Mouse (Mus musculus) erythroblast, embryonic 14.5 days (primary cell): ENCODE data around the gene Chsy1. TPM values are rescaled to one million over a fixed set of nuclear protein-coding genes. Genes with fewer than 3 reads are reported as not detected.
"Not testable (repeated sequence)": the region's sequence is repeated elsewhere in the genome, so short reads cannot be mapped to it uniquely, and the experiment has no call there.

Experiments used
- H3K27me3 ChIP-seq: 2 replicates; pipeline ENCODE4 v1.6.1; 2012; ENCODE audit warnings: inconsistent platforms; ENCODE audit not compliant: control insufficient read depth
- H3K36me3 ChIP-seq: 2 replicates; pipeline ENCODE4 v1.6.1; 2012; ENCODE audit warnings: mild to moderate bottlenecking, inconsistent platforms; ENCODE audit not compliant: control insufficient read depth
- H3K4me1 ChIP-seq: 2 replicates; pipeline ENCODE4 v1.6.1; 2012; ENCODE audit warnings: inconsistent platforms; ENCODE audit not compliant: control insufficient read depth
- H3K4me3 ChIP-seq: replicated peaks from 2 replicates; pipeline ENCODE3; 2012; ENCODE audit warnings: moderate library complexity, mild to moderate bottlenecking, inconsistent platforms
- H3K9me3 ChIP-seq: 2 replicates; pipeline ENCODE4 v1.6.1; 2012; ENCODE audit warnings: low read length, inconsistent platforms, mixed read lengths; ENCODE audit not compliant: control insufficient read depth
- GATA1 ChIP-seq: IDR thresholded peaks from 2 replicates; pipeline ENCODE4 v1.6.1; 2012; ENCODE audit warnings: low read length, inconsistent platforms, mixed read lengths
- TAL1 ChIP-seq: IDR thresholded peaks from 3 replicates; pipeline ENCODE4 v1.6.1; 2012; ENCODE audit warnings: low read length, inconsistent platforms, mixed read lengths
- polyA plus RNA-seq: library from polyadenylated mRNA; stranded (reverse); fragments of >175 nt; gene quantifications from 2 replicates; pipeline ENCODE4 v1.2.3, GENCODE M21; 2012

The Chsy1 gene
- polyA plus RNA-seq, 1 experiment, result 1.4 TPM

GRCm38 (mm10) chr7:66185370-66185769 lies 76.1 kb downstream of the Chsy1 start:
- H3K27me3 ChIP-seq, result peaks cover 6% of the 10 kb centered on the region
- H3K36me3 ChIP-seq, result no peaks in the 10 kb centered on the region; the same call in 1 of the 2 replicates
- H3K4me1 ChIP-seq, result peaks cover 74% of the 10 kb centered on the region
- H3K4me3 ChIP-seq, result no peak overlapping the region
- peaks cover 3% of the 10 kb centered on the region for H3K9me3 ChIP-seq
- no peak for TF ChIP-seq TAL1
- no peak for TF ChIP-seq GATA1

DNA sequence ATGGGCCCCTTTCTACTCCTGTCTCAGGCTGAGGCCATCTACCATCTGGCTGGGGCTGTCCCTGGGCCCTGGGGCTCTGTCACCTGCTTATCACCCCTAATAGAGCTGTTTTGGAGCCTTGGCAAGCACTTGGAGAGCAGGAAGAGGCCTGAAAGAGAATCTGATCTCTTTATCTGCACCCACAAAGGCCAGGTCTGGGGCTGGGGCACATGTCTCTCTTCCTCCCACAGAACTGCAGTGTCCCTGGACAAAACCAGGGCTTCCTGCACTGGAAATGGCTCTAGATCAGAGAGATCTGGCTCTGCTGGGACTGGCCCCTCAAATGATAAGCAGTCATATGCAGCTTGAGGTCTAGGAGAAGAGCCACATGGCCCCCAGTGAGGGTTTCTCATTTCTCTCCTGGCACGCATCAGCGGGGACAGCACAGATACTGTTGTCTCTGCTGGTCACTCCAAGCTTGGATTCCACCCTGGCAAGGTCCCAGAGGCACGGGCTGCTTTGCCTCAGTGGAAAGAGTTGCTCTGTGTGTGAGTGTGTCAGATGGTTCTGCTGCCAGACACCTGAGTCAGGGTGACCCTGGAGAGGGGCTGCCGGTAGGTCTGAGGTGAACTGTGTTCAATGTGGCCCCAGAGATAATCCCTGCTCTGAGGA lies 78.4 kb downstream of the Chsy1 start:
- Histone ChIP-seq H3K9me3 (no peaks in the 10 kb centered on the region), H3K4me1 (peaks cover 80% of the 10 kb centered on the region), H3K36me3 (no peaks in the 10 kb centered on the region; the same call in 1 of the 2 replicates), H3K27me3 (no peaks in the 10 kb centered on the region), H3K4me3 (no peak overlapping the region)
- TF ChIP-seq GATA1 (no peak), TAL1 (no peak)

DNA sequence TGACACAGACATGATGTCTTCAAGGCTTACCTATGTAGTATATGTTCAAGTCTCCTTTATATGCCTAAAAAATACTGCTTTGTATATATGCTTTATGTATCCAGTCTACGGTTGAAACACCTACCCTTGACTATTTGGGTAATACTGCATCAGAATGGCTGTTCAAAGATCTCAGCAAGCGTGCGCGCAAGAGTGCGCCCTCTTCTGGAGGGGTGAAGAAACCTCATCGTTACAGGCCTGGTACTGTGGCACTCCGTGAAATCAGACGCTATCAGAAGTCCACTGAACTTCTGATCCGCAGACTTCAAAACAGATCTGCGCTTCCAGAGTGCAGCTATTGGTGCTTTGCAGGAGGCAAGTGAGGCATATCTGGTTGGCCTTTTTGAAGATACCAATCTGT lies 81.1 kb downstream of the Chsy1 start:
- not testable (repeated sequence) for H3K36me3 ChIP-seq, H3K9me3 ChIP-seq, H3K27me3 ChIP-seq, H3K4me3 ChIP-seq
- peaks cover 85% of the 10 kb centered on the region for H3K4me1 ChIP-seq

DNA sequence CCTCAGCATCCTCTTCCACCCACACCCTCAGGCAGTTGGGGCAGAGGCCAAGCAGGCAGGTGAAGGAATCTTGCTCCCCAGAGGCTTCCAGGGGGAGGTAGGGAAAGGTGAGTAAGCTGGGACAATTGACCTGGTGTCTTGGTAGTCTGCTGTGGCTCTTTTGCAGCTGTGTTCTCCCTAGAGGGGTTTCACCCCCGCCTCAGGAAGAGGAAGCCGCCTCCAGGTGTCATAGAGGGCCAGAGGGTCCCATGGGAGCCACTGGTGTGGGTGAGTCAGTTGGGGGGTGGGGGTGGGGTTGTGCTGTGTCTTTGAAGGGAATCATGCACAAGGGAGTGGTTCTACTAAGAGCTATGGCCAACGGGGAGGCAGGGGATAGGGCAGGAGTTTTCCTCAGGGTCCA lies 85.2 kb downstream of the Chsy1 start:
- Histone ChIP-seq H3K9me3 (no peaks in the 10 kb centered on the region), H3K4me3 (no peak overlapping the region), H3K36me3 (peaks cover 6% of the 10 kb centered on the region; the same call in 1 of the 2 replicates), H3K27me3 (no peaks in the 10 kb centered on the region), H3K4me1 (peaks cover 84% of the 10 kb centered on the region)
- no peak for TF ChIP-seq GATA1
- TF ChIP-seq TAL1, result no peak

GRCm38 (mm10) chr7:66195881-66196280 lies 86.6 kb downstream of the Chsy1 start:
- peaks cover 9% of the 10 kb centered on the region; the same call in 1 of the 2 replicates for H3K36me3 ChIP-seq

GRCm38 (mm10) chr7:66196609-66197445 lies 87.5 kb downstream of the Chsy1 start:
- Histone ChIP-seq H3K36me3 (peaks cover 9% of the 10 kb centered on the region; the same call in 1 of the 2 replicates), H3K4me1 (peaks cover 96% of the 10 kb centered on the region), H3K9me3 (no peaks in the 10 kb centered on the region), H3K4me3 (peak overlapping the region; percentile 59), H3K27me3 (no peaks in the 10 kb centered on the region)
- TF ChIP-seq TAL1 (peak; percentile 56; the same call in 2 of the 3 replicates), GATA1 (peak; percentile 92)

More at GRCm38 (mm10) chr7:66195881-66196280, 86.6 kb downstream of the Chsy1 start:
- Histone ChIP-seq H3K27me3 (no peaks in the 10 kb centered on the region), H3K4me1 (peaks cover 89% of the 10 kb centered on the region), H3K9me3 (no peaks in the 10 kb centered on the region), H3K4me3 (no peak overlapping the region)
- no peak for TF ChIP-seq TAL1
- TF ChIP-seq GATA1, result no peak

GRCm38 (mm10) chr7:66198416-66198815 lies 89.1 kb downstream of the Chsy1 start:
- TF ChIP-seq GATA1 (no peak), TAL1 (no peak)
- Histone ChIP-seq H3K4me1 (peaks cover 92% of the 10 kb centered on the region), H3K4me3 (no peak overlapping the region), H3K36me3 (peaks cover 7% of the 10 kb centered on the region; the same call in 1 of the 2 replicates), H3K27me3 (no peaks in the 10 kb centered on the region), H3K9me3 (no peaks in the 10 kb centered on the region; the same call in 1 of the 2 replicates)

- no peak for TF ChIP-seq GATA1
- no peak for TF ChIP-seq TAL1
- Histone ChIP-seq H3K4me1 (peaks cover 82% of the 10 kb centered on the region), H3K36me3 (peaks cover 7% of the 10 kb centered on the region; the same call in 1 of the 2 replicates), H3K27me3 (no peaks in the 10 kb centered on the region), H3K9me3 (no peaks in the 10 kb centered on the region; the same call in 1 of the 2 replicates), H3K4me3 (no peak overlapping the region)
Observed at GRCm38 (mm10) chr7:66199391-66199831, 90.1 kb downstream of the Chsy1 start.

DNA sequence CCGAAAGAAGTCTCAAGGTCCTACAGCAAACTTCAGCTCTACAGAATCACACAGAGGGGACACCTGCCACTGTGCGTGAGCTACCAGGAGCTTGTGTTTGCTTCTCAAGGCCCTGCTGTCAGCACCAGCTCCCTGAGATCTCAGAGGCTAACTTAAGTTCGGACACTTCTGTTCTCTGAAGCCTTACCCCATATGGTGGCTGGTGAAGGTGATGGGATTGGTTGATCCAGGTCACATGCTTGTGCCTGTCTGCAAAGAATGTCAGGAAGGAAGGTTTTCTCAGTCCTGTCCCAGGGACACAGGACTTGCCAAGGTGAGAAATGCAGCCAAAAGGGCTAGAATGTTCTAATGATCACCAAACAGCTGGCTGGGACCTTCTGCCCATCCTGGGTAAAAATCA lies 91.1 kb downstream of the Chsy1 start:
- H3K36me3 ChIP-seq, result peaks cover 5% of the 10 kb centered on the region; the same call in 1 of the 2 replicates
- TF ChIP-seq TAL1, result no peak
- TF ChIP-seq GATA1, result no peak
- H3K4me1 ChIP-seq, result peaks cover 75% of the 10 kb centered on the region
- H3K9me3 ChIP-seq, result no peaks in the 10 kb centered on the region; the same call in 1 of the 2 replicates
- H3K27me3 ChIP-seq, result no peaks in the 10 kb centered on the region
- H3K4me3 ChIP-seq, result no peak overlapping the region
